Mouse (Mus musculus) brain, embryonic 18.5 days (tissue): Measurements from ENCODE around the gene 4932429P05Rik.

ENCODE experiments used
- DNase-seq: peaks from one replicate; pipeline ENCODE4 v3.0.0-alpha.2; 2012; ENCODE audit warnings: low read depth, low spot score

The 4932429P05Rik gene

GRCm38 (mm10) chrX:89751968-89752367 is at the start of gene 4932429P05Rik:
Gene 4932429P05Rik, plus strand, starts transcription at chrX:89752268.
- no peak for DNase-seq
